ENCODE assay signal across 17 mouse cellular contexts in the genomic region with DNA sequence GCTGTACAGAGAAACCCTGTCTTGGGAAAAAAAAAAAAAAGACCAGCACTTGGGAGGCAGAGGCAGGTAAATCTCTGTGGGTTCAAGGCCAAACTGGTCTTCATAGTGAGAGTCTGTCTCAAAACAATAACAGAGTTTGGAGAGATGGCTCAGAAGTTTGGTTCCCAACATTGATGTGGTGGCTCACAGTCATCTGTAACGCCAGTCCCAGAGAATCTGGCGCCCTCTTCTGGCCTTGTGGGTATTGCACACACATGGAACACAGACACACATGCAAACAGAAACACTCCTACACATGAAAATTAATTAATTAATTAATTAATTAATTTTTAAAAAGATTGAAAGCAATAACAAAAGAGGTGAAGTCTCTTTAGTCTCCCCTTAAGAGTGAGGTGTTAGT. TPM values are rescaled to one million over a fixed set of nuclear protein-coding genes. Genes with fewer than 3 reads are reported as not detected.
DNase-seq lines count a peak whose midpoint lies in the region; ATAC-seq and TF ChIP-seq lines count a peak whose summit lies in the region.
"Had no signal": no experiment of that assay in that cellular context is flagged by ENCODE, and none has a peak within 500 bp of the region (broad histone marks: within the 10 kb centered on the region; RNA-seq: fewer than 3 reads in every experiment).

No protein-coding gene starts in this region.

- H3K4me1 ChIP-seq in lung, embryonic 14.5 days (ENCODE audit: insufficient read depth) = no peaks in the 10 kb centered on the region
- peaks cover 0 to 7% of the 10 kb centered on the region in 2 experiments; a peak in 1 of 4 replicates for H3K4me1 ChIP-seq in MEL (ENCODE audit: control insufficient read depth in 1 of 2, insufficient read depth in 2 of 2, low read length in 2 of 2)
- peaks cover 13% of the 10 kb centered on the region for H3K4me1 ChIP-seq in embryonic facial prominence, embryonic 10.5 days

- TF ChIP-seq RAD21 in MEL (IDR thresholded peaks at IDR 0.05; ENCODE audit: low read depth, low read length) = peak; percentile 9

- no peaks in the 10 kb centered on the region for H3K36me3 ChIP-seq in lung, embryonic 14.5 days (ENCODE audit: insufficient read depth)
- H3K36me3 ChIP-seq in MEL (ENCODE audit: control insufficient read depth in 1 of 2, insufficient read depth in 2 of 2, low read length in 2 of 2) = no peaks in the 10 kb centered on the region
- no peaks in the 10 kb centered on the region for H3K36me3 ChIP-seq in splenic B cell, adult 2 months (ENCODE audit: control insufficient read depth, insufficient read depth, low read length, poor library complexity, severe bottlenecking)
- H3K36me3 ChIP-seq in embryonic facial prominence, embryonic 10.5 days (replicated peaks) = no peaks in the 10 kb centered on the region
- H3K36me3 ChIP-seq: embryonic facial prominence, embryonic 12.5 days; heart, embryonic 10.5 days had no signal

- no peak for ATAC-seq in CD4-positive, CD25-positive, alpha-beta regulatory T cell, adult 4 months
- no peak for ATAC-seq in lung, embryonic 14.5 days (ENCODE audit: insufficient read depth)
- ATAC-seq: forebrain, postnatal 0 days; hindbrain, embryonic 16.5 days had no signal

- H3K79me2 ChIP-seq in MEL (ENCODE audit: control insufficient read depth, insufficient read depth, low read length, poor library complexity) = peaks cover 2% of the 10 kb centered on the region; the same call in 1 of the 2 replicates

- no peak overlapping the region for H3K4me3 ChIP-seq in lung, embryonic 14.5 days (ENCODE audit: low read depth, low read length)
- no peak overlapping the region for H3K4me3 ChIP-seq in MEL (ENCODE audit: control insufficient read depth in 1 of 2, insufficient read depth in 1 of 2, low read depth in 2 of 2, low read length in 2 of 2)
- no peak overlapping the region for H3K4me3 ChIP-seq in embryonic facial prominence, embryonic 10.5 days
- H3K4me3 ChIP-seq: embryonic facial prominence, embryonic 12.5 days; heart, embryonic 10.5 days had no signal

- 44% methylated on average over 2 of the region's 2 CpGs for WGBS in lung, embryonic 14.5 days
- WGBS in embryonic facial prominence, embryonic 10.5 days = 46% methylated on average over 2 of the region's 2 CpGs

- no peak overlapping the region for H3K4me2 ChIP-seq in lung, embryonic 14.5 days
- H3K4me2 ChIP-seq: embryonic facial prominence, embryonic 12.5 days had no signal

- H3K27me3 ChIP-seq in lung, embryonic 14.5 days (ENCODE audit: insufficient read depth, low read length) = no peaks in the 10 kb centered on the region
- no peaks in the 10 kb centered on the region for H3K27me3 ChIP-seq in MEL (ENCODE audit: control insufficient read depth in 1 of 2, insufficient read depth in 2 of 2, low read length in 2 of 2)
- H3K27me3 ChIP-seq in splenic B cell, adult 2 months (ENCODE audit: control insufficient read depth, insufficient read depth, low read length, poor library complexity, severe bottlenecking) = no peaks in the 10 kb centered on the region
- H3K27me3 ChIP-seq in embryonic facial prominence, embryonic 10.5 days (replicated peaks; ENCODE audit: low read depth, poor library complexity, severe bottlenecking) = 0 out of 2 replicates have a peak, but pooled peaks cover 7% of the 10 kb centered on the region
- H3K27me3 ChIP-seq: embryonic facial prominence, embryonic 12.5 days had no signal

- TF ChIP-seq EP300 in MEL (IDR thresholded peaks at IDR 0.05; ENCODE audit: low read depth in 1 of 2, low read length in 2 of 2) = no peak

- peak; percentile 40 for TF ChIP-seq CTCF in lung, embryonic 14.5 days (IDR thresholded peaks at IDR 0.05; ENCODE audit: low read depth)
- TF ChIP-seq CTCF in MEL (IDR thresholded peaks at IDR 0.05 in 2 of 3, conservative IDR thresholded peaks at IDR 0.05 in 1 of 3; ENCODE audit: control insufficient read depth in 1 of 3, insufficient read depth in 1 of 3, low read depth in 2 of 3, low read length in 3 of 3, poor library complexity in 1 of 3, severe bottlenecking in 1 of 3) = peak; percentile 41 to 57 (median 50)

- H3K27ac ChIP-seq in lung, embryonic 14.5 days (ENCODE audit: low read depth) = no peak overlapping the region
- no peak overlapping the region for H3K27ac ChIP-seq in MEL (ENCODE audit: control insufficient read depth, low read depth, low read length)
- H3K27ac ChIP-seq in embryonic facial prominence, embryonic 10.5 days (replicated peaks) = no peak overlapping the region
- H3K27ac ChIP-seq: embryonic facial prominence, embryonic 12.5 days; heart, embryonic 10.5 days had no signal

- TF ChIP-seq POLR2A in MEL (IDR thresholded peaks at IDR 0.05; ENCODE audit: control insufficient read depth in 1 of 2, insufficient read depth in 1 of 2, low read depth in 1 of 2, low read length in 2 of 2, poor library complexity in 1 of 2) = no peak

- H3K9me3 ChIP-seq in lung, embryonic 14.5 days (ENCODE audit: low read depth, low read length) = peaks cover 5% of the 10 kb centered on the region; the same call in 1 of the 2 replicates
- no peaks in the 10 kb centered on the region for H3K9me3 ChIP-seq in MEL (replicated peaks; ENCODE audit: insufficient read depth, low read length)
- no peaks in the 10 kb centered on the region for H3K9me3 ChIP-seq in embryonic facial prominence, embryonic 10.5 days
- H3K9me3 ChIP-seq: embryonic facial prominence, embryonic 12.5 days; heart, embryonic 10.5 days had no signal

- H3K9ac ChIP-seq in lung, embryonic 14.5 days = no peak overlapping the region
- H3K9ac ChIP-seq in MEL (ENCODE audit: control insufficient read depth, low read depth, low read length, poor library complexity, severe bottlenecking) = no peak overlapping the region
- H3K9ac ChIP-seq: embryonic facial prominence, embryonic 12.5 days; forebrain, postnatal 0 days had no signal

- peak; percentile 53 for DNase-seq in CD4-positive, CD25-positive, alpha-beta regulatory T cell, adult 2 months (ENCODE audit: low read depth, low spot score)
- no peak for DNase-seq in lung, embryonic 14.5 days
- DNase-seq in lung, adult 18-20 months = no peak
- peak; percentile 18 for DNase-seq in MEL (ENCODE audit: low read depth, low spot score)
- peak; percentile 24 for DNase-seq in splenic B cell, adult 2 months (ENCODE audit: low read depth, low spot score)
- no peak for DNase-seq in thymus, postnatal 25 days
- DNase-seq in embryonic facial prominence, embryonic 10.5 days (ENCODE audit: low spot score) = no peak
- DNase-seq: cerebellum, postnatal 36 days; forebrain, postnatal 0 days; gastrocnemius, postnatal 14 days; heart, postnatal 14 days; kidney, adult 9 months; lung, postnatal 10 days had no signal

TF ChIP-seq in MEL, 35 proteins besides CTCF, POLR2A, EP300 and RAD21:
- TF ChIP-seq RCOR1 (IDR thresholded peaks at IDR 0.05; ENCODE audit: low read depth, low read length) (no peak), SIN3A (IDR thresholded peaks at IDR 0.05; ENCODE audit: low read length) (no peak), TAL1 (IDR thresholded peaks at IDR 0.05; ENCODE audit: low read length) (no peak)

RNA-seq across cellular contexts. Expression of a gene that starts 4.1 kb away (rescaled TPM):
- 100 to 1,000 TPM; 162 to 234 TPM for polyA plus RNA-seq in CD4-positive, CD25-positive, alpha-beta regulatory T cell, adult 4 months (2017; shearing (Covaris generic))
- polyA plus RNA-seq in lung, embryonic 14.5 days (2014; fragmentation: Nextera tagmentation; extraction: Ambion mirVana) = 2.5 and 2.7 TPM in 2 replicates
- 16.8 and 19.9 TPM in 2 replicates for total RNA-seq in MEL (2012; rRNA removed)
- polyA plus RNA-seq in MEL (2012; ENCODE audit: insufficient read depth in 1 of 2, insufficient read length in 2 of 2, low read depth in 1 of 2, low replicate concordance in 2 of 2, missing spikeins in 1 of 2) = 10 to 100 TPM in 1 of 2 experiments, not detected in 1; 14.4 TPM
- polyA plus RNA-seq in embryonic facial prominence, embryonic 10.5 days (2016; fragmentation: Nextera tagmentation; extraction: Ambion mirVana) = 2.4 and 2.6 TPM in 2 replicates
- total RNA-seq: forebrain, postnatal 0 days had no signal

Comparison
In these comparisons a context has a peak if more than half of its experiments do, and no peak if none do; other contexts are left out.
1. DNase-seq: peak in CD4-positive, CD25-positive, alpha-beta regulatory T cell, adult 2 months (single experiment), MEL (single experiment) and splenic B cell, adult 2 months (single experiment); none in lung, embryonic 14.5 days (single experiment), lung, adult 18-20 months (0 of 2), thymus, postnatal 25 days (single experiment) and embryonic facial prominence, embryonic 10.5 days (single experiment).
2. RNA of a gene that starts 4.1 kb away (polyA plus RNA-seq): 162 to 234 TPM in CD4-positive, CD25-positive, alpha-beta regulatory T cell, adult 4 months; 14.4 TPM in MEL, 2.4 to 2.6 TPM in embryonic facial prominence, embryonic 10.5 days and 2.5 to 2.7 TPM in lung, embryonic 14.5 days; every median in the first group is over 10 times any median in the second.